Comparison of ENCODE assay signal across 9 mouse cellular contexts in the genomic region with DNA sequence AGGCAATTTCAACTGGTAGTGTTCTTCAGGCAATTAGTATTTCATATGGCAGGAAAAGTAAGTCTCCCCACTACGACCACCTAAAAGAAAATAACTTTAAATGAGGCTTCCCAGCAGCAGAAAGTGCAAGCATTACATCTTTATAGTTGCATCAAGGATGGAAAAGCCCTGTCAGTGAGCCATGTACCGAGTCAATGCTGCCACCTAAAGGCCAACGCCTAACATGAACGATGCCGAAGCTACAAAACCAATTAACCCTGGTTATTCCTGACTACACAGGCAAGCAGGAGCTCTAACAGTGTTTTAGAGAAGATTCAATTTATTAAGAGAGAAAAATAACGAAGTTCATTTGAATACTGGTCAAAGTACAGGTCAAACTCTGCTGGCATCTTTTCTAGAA. TPM values are rescaled to one million over a fixed set of nuclear protein-coding genes. Genes with fewer than 3 reads are reported as not detected.
DNase-seq lines count a peak whose midpoint lies in the region; ATAC-seq lines count a peak whose summit lies in the region.
"Had no signal": no experiment of that assay in that cellular context is flagged by ENCODE, and none has a peak within 500 bp of the region (broad histone marks: within the 10 kb centered on the region; RNA-seq: fewer than 3 reads in every experiment).

No protein-coding gene starts in this region.

- ATAC-seq in forebrain, embryonic 13.5 days, result peak; percentile 72
- ATAC-seq in hindbrain, embryonic 13.5 days (ENCODE audit: low FRiP score), result 0 out of 2 replicates have a peak, but pooled peaks have one; percentile 63
- ATAC-seq in midbrain, embryonic 15.5 days (replicated peaks), result peak; percentile 57
- ATAC-seq in stomach, embryonic 14.5 days (ENCODE audit: insufficient number of reproducible peaks, insufficient read depth, low FRiP score, low read depth), result 0 out of 2 replicates have a peak, but pooled peaks have one; percentile 46

- no peaks in the 10 kb centered on the region for H3K27me3 ChIP-seq in forebrain, embryonic 13.5 days
- no peaks in the 10 kb centered on the region for H3K27me3 ChIP-seq in hindbrain, embryonic 13.5 days
- no peaks in the 10 kb centered on the region for H3K27me3 ChIP-seq in midbrain, embryonic 15.5 days (replicated peaks)
- H3K27me3 ChIP-seq in stomach, embryonic 14.5 days (ENCODE audit: control insufficient read depth, insufficient read depth, low read length), result no peaks in the 10 kb centered on the region
- H3K27me3 ChIP-seq: embryonic facial prominence, embryonic 13.5 days had no signal

- intact Hi-C loops in left cerebral cortex, postnatal 10 days (cut with DNase I), result loop anchor here (5.0 to 10.0 kb wide), 2 partner anchors 146 to 583 kb away; partner anchors contain the start of gene Efna5

- H3K9me3 ChIP-seq in forebrain, embryonic 13.5 days (replicated peaks), result no peaks in the 10 kb centered on the region
- no peaks in the 10 kb centered on the region for H3K9me3 ChIP-seq in hindbrain, embryonic 13.5 days
- no peaks in the 10 kb centered on the region for H3K9me3 ChIP-seq in midbrain, embryonic 15.5 days
- no peaks in the 10 kb centered on the region for H3K9me3 ChIP-seq in stomach, embryonic 14.5 days (ENCODE audit: control insufficient read depth, low read depth, low read length)
- H3K9me3 ChIP-seq: embryonic facial prominence, embryonic 13.5 days had no signal

- H3K27ac ChIP-seq in forebrain, embryonic 13.5 days, result no peak overlapping the region
- no peak overlapping the region for H3K27ac ChIP-seq in hindbrain, embryonic 13.5 days
- no peak overlapping the region for H3K27ac ChIP-seq in midbrain, embryonic 15.5 days
- no peak overlapping the region for H3K27ac ChIP-seq in stomach, embryonic 14.5 days (ENCODE audit: low read length)
- H3K27ac ChIP-seq: embryonic facial prominence, embryonic 13.5 days had no signal

- no peak overlapping the region for H3K4me2 ChIP-seq in forebrain, embryonic 13.5 days
- H3K4me2 ChIP-seq in hindbrain, embryonic 13.5 days, result no peak overlapping the region
- H3K4me2 ChIP-seq in midbrain, embryonic 15.5 days, result no peak overlapping the region
- H3K4me2 ChIP-seq in stomach, embryonic 14.5 days (replicated peaks; ENCODE audit: low read depth, low read length), result no peak overlapping the region
- H3K4me2 ChIP-seq: embryonic facial prominence, embryonic 13.5 days had no signal

- H3K9ac ChIP-seq in forebrain, embryonic 13.5 days, result no peak overlapping the region
- H3K9ac ChIP-seq in hindbrain, embryonic 13.5 days, result no peak overlapping the region
- H3K9ac ChIP-seq in midbrain, embryonic 15.5 days, result no peak overlapping the region
- H3K9ac ChIP-seq in stomach, embryonic 14.5 days (replicated peaks; ENCODE audit: low read depth, low read length), result no peak overlapping the region
- H3K9ac ChIP-seq: embryonic facial prominence, embryonic 13.5 days had no signal

- H3K4me3 ChIP-seq in forebrain, embryonic 13.5 days, result no peak overlapping the region
- no peak overlapping the region for H3K4me3 ChIP-seq in hindbrain, embryonic 13.5 days
- H3K4me3 ChIP-seq in midbrain, embryonic 15.5 days, result no peak overlapping the region
- no peak overlapping the region for H3K4me3 ChIP-seq in stomach, embryonic 14.5 days (ENCODE audit: low read depth, low read length)
- H3K4me3 ChIP-seq: embryonic facial prominence, embryonic 13.5 days had no signal

- 4% methylated on average over 6 of the region's 6 CpGs for WGBS in forebrain, embryonic 13.5 days
- whole genome bisulfite sequencing in hindbrain, embryonic 13.5 days, result 6% methylated on average over 6 of the region's 6 CpGs
- 3% methylated on average over 6 of the region's 6 CpGs for WGBS in midbrain, embryonic 15.5 days
- 3% methylated on average over 6 of the region's 6 CpGs for WGBS in stomach, embryonic 14.5 days

- DNase-seq in ovary, postnatal 36 days (ENCODE audit: low spot score), result peak; percentile 45
- no peak for DNase-seq in ovary, adult 18-20 months (ENCODE audit: low spot score)
- DNase-seq in c-Kit-positive CD71-positive TER-119-positive erythroid progenitor cells, embryonic 14.5 days (ENCODE audit: low spot score), result peak; percentile 45
- DNase-seq in left cerebral cortex, postnatal 10 days (ENCODE audit: extremely low spot score in 1 of 2, low spot score in 2 of 2), result peak; percentile 59 to 71

- H3K4me1 ChIP-seq in forebrain, embryonic 13.5 days, result peaks cover 10% of the 10 kb centered on the region; the same call in 1 of the 2 replicates
- peaks cover 9% of the 10 kb centered on the region for H3K4me1 ChIP-seq in hindbrain, embryonic 13.5 days (replicated peaks)
- H3K4me1 ChIP-seq in midbrain, embryonic 15.5 days, result peaks cover 19% of the 10 kb centered on the region
- H3K4me1 ChIP-seq in stomach, embryonic 14.5 days (ENCODE audit: control insufficient read depth, insufficient read depth, low read length), result no peaks in the 10 kb centered on the region

- H3K36me3 ChIP-seq in forebrain, embryonic 13.5 days (ENCODE audit: poor library complexity, severe bottlenecking), result no peaks in the 10 kb centered on the region
- H3K36me3 ChIP-seq in hindbrain, embryonic 13.5 days, result peaks cover 9% of the 10 kb centered on the region; the same call in 1 of the 2 replicates
- no peaks in the 10 kb centered on the region for H3K36me3 ChIP-seq in midbrain, embryonic 15.5 days (replicated peaks)
- H3K36me3 ChIP-seq in stomach, embryonic 14.5 days (ENCODE audit: control insufficient read depth, insufficient read depth, low read length), result no peaks in the 10 kb centered on the region

RNA-seq across cellular contexts. Expression of gene Fbxl17, which starts 32.0 kb away (rescaled TPM):
- 5.6 and 7.0 TPM in 2 replicates for polyA plus RNA-seq in forebrain, embryonic 13.5 days (2015; fragmentation: Nextera tagmentation; extraction: Ambion mirVana)
- polyA plus RNA-seq in hindbrain, embryonic 13.5 days (2015; fragmentation: Nextera tagmentation; extraction: Ambion mirVana), result 12.0 and 17.3 TPM in 2 replicates
- 10 to 100 TPM; 72.5 to 75.7 TPM for total RNA-seq in left cerebral cortex, postnatal 10 days (2021)
- polyA plus RNA-seq in midbrain, embryonic 15.5 days (2015; fragmentation: Nextera tagmentation; extraction: Ambion mirVana), result 26.5 and 39.8 TPM in 2 replicates
- 7.5 and 9.9 TPM in 2 replicates for polyA plus RNA-seq in stomach, embryonic 14.5 days (2014; fragmentation: Nextera tagmentation; extraction: Ambion mirVana)
